Mouse (Mus musculus) right cerebral cortex, adult 18-20 months (tissue): ENCODE measurements at regions not wholly inside any gene's neighbourhood (a gene's known extent, or its start where the extent isn't known, plus 50 kb on each side); places are given as distances from the start of the nearest gene placed in this dataset.

Experiments
- DNase-seq: peaks from one replicate; pipeline ENCODE4 v3.0.0; 2022; ENCODE audit warnings: mixed read lengths

- no peak for DNase-seq
Observed at GRCm38 (mm10) chr14:72848271-72848955, 138.6 kb upstream of the Fndc3a start.

DNA sequence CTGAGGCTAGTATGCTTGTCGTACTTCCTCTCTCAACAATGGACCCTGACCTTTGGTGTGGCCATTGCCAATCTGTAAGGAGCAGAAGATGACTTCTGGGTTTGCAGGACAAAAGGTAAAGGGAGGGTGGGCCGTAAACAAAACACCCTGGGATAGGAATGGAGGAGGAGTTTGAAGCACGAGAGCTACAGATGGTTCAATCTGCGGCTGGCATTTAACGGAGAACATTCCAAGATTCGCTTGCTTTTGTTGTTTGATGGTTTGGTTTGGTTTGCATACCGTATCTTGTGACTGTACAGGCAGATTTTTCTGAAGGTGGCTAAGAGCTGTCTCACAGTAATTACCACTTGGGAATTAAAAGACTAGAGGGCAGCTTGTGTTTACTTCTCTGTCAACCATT, 137.7 kb upstream of the Fndc3a start:
- DNase-seq = no peak

DNA sequence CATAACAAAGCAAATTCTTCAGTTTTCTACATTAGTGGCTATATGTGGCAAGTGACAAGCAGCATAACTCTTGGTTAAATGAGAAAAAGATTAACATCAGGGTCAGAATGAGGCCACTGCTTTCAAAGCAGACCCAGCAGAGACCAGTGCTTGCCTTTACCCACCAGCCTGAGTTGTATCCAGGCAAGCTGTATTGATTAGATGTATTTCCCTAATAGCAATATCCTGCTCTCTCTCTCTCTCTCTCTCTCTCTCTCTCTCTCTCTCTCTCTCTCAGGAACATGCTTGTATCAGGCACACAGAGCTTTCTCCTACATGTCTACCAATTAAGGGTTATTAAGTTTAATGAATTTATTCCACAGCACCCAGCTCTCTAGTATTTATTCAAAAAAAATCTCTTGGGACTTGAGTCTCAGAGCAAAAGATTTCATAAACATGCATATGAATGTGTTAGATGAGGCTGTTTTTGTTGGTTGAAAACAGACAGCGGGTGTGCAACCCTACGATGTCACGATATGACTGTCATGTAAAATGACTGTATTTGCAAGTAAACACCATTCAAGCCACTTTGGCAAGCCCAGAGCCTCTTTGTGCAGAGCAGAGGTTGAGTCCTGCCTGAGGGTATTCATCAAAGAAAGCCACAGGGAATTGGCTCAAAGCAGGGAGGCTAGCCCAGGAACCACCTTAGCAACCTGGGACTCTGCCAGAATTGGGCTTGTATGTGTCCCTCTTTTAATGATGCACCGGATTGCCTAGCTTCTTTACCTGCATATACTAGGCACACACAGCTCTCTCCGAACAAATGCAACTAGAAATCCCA, 136.0 kb upstream of the Fndc3a start:
- DNase-seq = no peak

GRCm38 (mm10) chr14:72844753-72845369, 135.1 kb upstream of the Fndc3a start:
- no peak for DNase-seq

DNA sequence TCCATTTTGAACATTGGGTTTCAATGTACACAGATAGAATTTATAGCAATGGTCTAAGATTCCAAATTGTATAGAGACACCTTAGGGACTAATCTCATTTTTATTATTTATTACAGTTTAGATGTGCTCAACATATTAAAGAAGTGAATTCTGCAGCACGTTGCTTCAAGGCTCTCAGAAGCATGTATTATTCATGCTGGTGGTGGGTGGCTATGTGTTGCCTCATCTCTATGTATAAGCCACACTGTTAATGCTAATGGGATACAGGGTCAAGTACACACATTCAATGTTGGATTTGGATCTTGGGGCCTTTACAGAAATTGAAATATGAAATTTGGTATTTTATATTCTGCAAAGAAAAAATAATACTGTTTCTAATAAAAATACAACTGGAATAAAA, 131.9 kb upstream of the Fndc3a start:
- no peak for DNase-seq

DNA sequence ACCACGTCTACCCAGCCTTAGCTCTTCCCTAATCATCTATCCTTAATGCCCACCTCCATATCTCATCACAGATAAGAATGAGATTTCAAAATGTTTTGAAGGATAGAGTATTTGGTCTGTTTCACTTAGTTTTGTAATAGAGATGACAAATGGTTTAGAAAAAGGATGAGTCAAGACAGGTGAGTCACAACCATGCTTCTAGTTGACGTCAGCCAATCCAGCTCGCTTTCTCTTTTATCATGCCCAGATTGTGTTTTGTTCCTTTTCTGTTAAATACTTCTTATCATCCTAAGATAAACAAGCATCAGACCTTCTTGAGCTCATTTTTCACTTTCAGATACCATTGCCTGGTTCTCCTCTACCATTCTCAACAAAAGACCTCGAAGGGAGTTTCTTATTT, 125.4 kb upstream of the Fndc3a start:
- DNase-seq = no peak

DNA sequence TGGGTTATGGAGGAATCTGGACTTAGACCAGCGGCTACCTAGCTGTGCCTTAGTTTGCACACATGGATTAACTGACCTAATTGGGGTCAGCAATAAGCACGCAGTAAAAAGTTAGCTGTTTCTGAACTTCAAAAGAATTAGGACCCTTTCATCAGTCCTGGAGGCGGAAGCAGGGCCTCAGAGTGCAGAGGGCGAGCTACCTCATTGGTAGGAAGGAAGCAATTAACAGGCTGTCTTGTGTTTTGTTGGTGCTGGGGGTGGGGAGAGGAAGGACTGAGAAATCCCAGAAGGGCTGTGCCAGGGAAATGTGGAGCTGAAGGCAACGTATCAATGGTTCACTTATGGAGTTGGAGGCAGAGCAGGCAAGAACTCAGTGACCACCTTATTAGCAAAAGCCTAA, 119.5 kb upstream of the Fndc3a start:
- DNase-seq = no peak

- no peak for DNase-seq
Observed at GRCm38 (mm10) chr14:72825549-72825948, 115.7 kb upstream of the Fndc3a start.

GRCm38 (mm10) chr14:72822231-72822615, 112.4 kb upstream of the Fndc3a start:
- peak; percentile 15 for DNase-seq

DNA sequence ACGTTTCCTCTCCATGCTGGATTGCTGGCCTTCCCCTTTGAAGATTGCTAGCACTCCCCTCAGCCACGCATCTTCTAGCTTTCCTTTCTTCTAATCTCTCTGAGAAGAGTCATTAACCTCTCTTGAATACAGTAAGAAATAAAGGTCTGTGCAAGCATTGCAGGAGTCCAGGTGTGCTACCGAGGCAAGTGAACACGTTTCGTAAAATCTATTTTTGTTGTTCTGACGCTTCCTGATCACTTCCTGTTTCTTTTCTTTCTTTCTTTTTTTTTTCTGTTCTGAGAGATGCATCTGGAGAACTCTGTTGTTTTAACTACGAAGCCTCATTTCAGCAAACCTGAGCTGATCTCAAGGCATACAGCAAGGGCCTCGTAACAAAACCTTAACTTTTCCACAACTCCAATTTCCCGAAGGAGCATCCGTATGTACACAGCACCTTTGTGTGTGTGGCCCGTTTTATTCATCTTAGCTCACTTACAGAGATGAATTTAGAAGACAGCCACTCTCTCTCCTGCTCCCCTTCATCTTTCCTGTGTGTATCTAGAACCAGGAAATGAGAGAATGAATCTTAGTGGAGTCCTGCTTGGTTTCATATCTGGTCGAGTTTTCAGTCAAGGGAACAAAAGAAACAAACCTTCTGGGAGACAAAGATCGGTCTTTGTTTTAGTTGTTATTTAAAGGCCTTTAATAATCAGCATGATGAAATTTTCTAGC, 111.9 kb upstream of the Fndc3a start:
- DNase-seq = no peak

DNA sequence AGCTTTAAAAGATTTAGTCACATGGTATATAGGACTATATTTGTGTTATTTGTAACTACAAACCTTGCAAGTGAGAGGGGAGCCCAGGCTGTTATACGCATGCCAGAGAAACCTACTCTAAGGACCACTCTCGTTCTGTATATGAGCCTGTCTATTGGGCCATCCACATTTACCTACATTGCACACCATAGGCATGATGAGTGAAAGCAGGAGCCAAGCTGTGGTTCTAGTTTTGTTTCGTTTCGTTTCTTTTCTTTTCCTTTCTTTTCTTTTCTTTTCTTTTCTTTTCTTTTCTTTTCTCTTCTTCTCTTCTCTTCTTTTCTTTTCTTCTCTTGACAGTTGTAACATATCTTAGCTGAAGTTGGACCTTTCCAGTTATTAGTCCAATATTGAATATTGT, 109.2 kb upstream of the Fndc3a start:
- DNase-seq = no peak

DNA sequence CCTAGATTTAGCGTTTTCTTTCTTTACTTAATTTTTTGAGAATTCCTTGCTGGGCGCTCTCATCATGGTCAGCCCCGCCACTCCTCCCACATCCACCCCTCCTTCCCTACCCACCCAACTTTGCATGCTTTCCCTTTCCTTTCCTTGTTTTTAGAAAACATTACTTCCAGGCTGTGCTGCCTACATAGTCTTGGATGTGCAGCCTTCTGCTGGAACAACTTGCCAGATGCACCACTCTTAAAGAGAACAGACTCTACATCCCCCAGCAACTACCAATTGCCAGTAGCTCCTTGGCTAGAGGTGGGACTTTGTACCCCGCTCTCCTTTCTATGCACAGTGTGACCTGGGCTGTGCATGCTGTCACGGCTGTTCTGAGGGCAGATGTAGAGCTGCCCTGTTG, 108.0 kb upstream of the Fndc3a start:
- no peak for DNase-seq

DNA sequence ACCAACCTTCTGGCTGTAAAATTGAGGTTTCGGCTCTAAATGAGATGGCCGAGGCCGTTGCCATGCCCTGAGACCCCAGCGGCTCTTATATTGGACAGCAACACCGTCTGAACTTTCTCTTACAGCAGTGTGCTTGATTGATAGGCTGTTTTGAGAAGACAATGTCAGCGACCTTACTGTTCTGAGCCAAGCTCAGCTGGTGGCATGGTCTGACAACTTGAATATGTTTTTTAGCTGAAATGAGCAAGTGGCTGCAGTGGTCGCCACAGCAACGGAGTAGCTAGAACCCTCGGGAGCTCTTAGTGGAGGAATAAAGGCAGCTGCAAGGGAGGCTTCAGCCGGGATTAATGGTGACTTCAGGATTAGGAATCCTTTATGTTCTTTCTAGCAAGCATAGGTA, 107.0 kb upstream of the Fndc3a start:
- no peak for DNase-seq

GRCm38 (mm10) chr14:72809138-72809537, 99.3 kb upstream of the Fndc3a start:
- no peak for DNase-seq

DNA sequence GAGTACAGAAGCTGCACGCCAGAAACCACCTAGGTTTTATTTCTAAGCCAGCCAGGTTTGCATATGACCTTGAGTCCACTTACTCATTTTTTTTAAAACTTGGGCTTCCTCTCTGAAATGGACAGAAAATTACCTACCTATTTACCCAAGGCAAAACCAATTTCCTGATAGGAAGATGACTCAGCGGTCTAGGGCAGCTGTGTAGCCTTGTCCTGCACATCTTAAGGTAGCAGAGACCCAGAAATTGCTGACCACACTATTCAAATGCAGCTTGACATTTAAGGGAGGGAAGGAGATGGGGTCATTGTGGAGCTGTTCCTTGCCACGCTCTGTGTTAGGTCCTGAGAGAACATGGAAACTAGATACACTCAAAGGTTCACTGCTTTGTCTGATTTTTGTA, 98.1 kb upstream of the Fndc3a start:
- DNase-seq = no peak

GRCm38 (mm10) chr14:72807286-72807685, 97.5 kb upstream of the Fndc3a start:
- peak; percentile 68 for DNase-seq

DNA sequence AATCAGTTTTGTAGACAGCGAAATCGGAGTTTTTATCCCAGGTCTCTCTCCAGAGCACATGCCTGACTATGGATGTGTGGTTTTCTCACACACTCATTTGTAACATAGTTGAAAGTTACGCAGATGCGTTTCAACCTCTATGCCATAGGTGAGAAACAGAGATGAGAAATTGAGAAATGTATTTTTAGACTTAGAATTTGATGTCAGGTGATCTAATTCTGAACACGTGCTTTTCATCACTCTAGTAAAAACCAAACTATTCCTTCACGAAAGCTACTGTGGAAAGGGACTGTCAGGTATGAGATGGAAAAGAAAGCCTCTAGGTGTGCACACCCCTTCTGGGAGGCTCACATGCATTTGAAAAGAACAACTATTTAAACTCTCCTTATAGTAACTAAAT, 96.8 kb upstream of the Fndc3a start:
- DNase-seq = no peak

DNA sequence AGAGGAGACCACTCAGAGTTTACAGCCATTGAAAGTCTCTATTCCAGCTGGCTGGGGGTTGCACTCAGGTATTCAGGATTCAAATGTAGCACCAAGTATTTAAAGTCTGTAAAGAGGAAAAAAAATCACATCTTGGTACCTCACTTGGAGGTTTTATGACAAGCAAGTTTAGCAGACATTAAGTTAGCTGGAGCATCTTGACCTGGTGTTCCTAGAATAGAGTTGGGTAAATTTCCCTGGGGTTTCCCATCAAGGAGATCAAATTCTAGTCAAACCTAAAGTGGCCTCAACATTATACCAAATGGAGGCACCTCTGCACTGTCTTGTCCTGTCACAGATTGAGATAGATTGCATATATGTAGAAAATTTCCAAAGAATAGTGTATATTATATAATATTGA, 93.8 kb upstream of the Fndc3a start:
- no peak for DNase-seq

GRCm38 (mm10) chr14:72790654-72791053, 80.9 kb upstream of the Fndc3a start:
- no peak for DNase-seq

DNA sequence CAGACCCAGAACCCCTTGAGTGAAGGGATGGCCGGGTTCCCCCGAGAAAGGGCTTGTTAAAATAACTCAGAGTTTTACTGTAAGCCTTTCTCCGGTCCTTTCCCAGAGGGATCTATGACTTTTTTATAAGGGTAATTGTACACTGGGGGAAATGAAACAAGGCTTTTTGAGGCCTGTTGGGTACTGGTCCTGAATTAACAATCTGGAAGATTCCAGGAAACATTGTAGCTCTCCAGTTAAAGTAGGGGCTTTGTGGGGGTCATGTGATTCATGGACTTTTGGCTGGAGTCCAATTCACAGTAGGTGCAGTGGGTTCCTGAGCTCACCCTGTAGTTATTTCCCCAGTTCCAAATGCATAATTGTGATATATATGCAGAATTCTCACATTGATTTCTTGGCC, 77.1 kb upstream of the Fndc3a start:
- DNase-seq = no peak

DNA sequence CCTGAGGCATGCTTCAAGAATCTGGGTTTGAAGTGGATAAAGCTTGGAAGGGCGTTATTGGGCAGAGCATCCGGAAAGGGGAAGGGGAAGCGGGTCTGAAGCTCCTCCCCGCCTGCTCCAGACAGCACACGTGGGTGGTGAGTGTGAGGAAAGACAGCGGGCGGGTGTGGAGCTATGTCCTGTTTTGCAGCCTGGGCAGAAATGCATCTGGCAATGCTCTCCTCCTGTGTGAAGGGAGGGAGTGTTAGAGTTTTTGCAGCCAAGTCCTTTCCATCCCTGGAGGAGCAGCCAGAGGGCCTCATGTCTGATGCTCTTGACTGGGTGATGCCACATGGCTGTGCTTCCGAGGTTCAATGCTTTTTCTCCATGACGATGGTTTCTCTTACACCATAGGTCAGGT, 73.4 kb upstream of the Fndc3a start:
- DNase-seq = peak; percentile 63

DNA sequence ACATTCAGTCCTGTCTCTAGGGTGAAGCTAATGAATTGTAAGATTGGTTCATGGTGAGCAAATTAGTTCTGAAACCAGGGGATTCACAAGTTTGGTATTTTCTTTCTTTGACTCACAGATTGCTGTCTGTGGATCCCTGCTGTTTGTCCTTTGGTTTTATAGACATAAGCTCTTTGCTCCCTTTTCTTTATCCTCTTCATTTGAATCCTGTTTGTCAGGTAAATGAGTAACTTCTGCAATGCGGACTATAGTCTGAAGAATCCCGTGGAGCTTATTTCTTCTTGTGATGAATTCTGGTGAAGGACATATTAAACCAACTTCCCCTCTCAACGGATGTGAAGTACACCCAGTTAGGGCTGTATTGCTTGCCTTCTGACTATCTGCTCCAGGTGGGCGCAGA, 69.6 kb upstream of the Fndc3a start:
- no peak for DNase-seq

DNA sequence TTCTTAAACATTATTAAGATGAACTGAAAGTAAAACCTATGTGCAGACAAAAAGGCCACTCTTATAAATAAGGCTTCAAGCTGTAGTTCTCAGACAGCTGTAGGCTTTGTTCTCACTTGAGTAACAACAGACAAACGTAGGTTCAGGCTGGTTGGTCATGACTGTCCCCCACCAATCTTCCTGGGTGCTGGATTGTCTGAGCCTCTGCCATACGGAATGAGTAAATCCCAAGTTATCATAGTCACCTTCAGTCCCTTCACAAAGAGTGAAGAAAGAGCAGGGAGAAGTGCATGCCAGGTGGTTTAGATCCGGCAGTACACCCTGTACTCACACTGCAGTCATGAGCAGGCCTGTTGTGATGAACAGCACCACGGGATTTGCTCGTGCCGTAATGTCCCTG, 69.0 kb upstream of the Fndc3a start:
- no peak for DNase-seq
